Mouse (Mus musculus) testis, adult 2 months (tissue): Measurements from ENCODE around the gene Sult3a1.

Source experiments
- CTCF ChIP-seq: fragments of 200-500 bp; IDR thresholded peaks from 2 replicates; pipeline ENCODE4 v1.5.1; 2012; ENCODE audit warnings: low read depth, mild to moderate bottlenecking, inconsistent platforms, low read length, moderate library complexity; ENCODE audit not compliant: control insufficient read depth, insufficient read depth, insufficient replicate concordance
- POLR2A ChIP-seq: fragments of 200-500 bp; IDR thresholded peaks from 2 replicates; pipeline ENCODE4 v1.6.1; 2012; ENCODE audit warnings: low read depth, mild to moderate bottlenecking, inconsistent platforms, low read length, moderate library complexity; ENCODE audit not compliant: control insufficient read depth

DNA sequence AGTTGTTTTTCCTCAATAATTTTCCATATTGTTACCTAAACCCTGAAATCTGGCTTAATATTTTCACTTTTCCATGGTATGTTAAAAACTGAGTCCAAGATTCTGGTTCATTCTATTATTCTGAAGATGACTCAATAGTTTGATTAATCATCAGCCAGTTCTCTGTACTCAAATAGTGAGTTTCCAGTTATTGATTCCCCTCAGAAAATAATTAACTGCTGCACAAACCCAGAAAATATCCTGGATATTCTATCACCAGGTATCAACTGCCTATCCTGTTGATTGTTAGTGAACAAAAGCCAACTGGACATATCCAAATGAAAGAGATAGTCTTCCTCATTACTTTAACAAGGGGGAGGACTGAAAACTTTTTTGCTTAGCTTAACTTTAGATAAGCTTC, 43.3 kb upstream of the Sult3a1 start:
- TF ChIP-seq CTCF (no peak), POLR2A (no peak)
